Mouse (Mus musculus) mature B cell (primary cell): Measurements from ENCODE around the gene Atp5l.

Source experiments
- in situ Hi-C: fragments of 300-500 bp; cut with MboI; formaldehyde crosslinking; loops from 2 replicates; pipeline ENCODE4 v1.14.3; 2019

Atp5l gene

GRCm38 (mm10) chr9:44892664-44893063 is 27.9 kb downstream of the Atp5l start:
- in situ Hi-C loops, result no loop called here

- in situ Hi-C loops, result no loop called here
Measured at GRCm38 (mm10) chr9:44891210-44891609, 29.3 kb downstream of the Atp5l start.

- in situ Hi-C loops, result no loop called here
Measured at GRCm38 (mm10) chr9:44890122-44890521, 30.4 kb downstream of the Atp5l start.

- in situ Hi-C loops, result no loop called here
Measured at GRCm38 (mm10) chr9:44888114-44888624, 32.4 kb downstream of the Atp5l start.

GRCm38 (mm10) chr9:44882981-44883569 is 37.5 kb downstream of the Atp5l start:
- in situ Hi-C loops, result no loop called here

- in situ Hi-C loops, result no loop called here
Measured at GRCm38 (mm10) chr9:44882436-44882980, 38.0 kb downstream of the Atp5l start.

- in situ Hi-C loops, result no loop called here
Measured at GRCm38 (mm10) chr9:44881941-44882435, 38.6 kb downstream of the Atp5l start.

- in situ Hi-C loops, result no loop called here
Measured at GRCm38 (mm10) chr9:44881221-44881871, 39.2 kb downstream of the Atp5l start, which contains the start of gene Kmt2a. Gene Kmt2a (minus strand): TSS chr9:44881296.

- in situ Hi-C loops, result no loop called here
Measured at GRCm38 (mm10) chr9:44880309-44881081, 40.0 kb downstream of the Atp5l start.

- in situ Hi-C loops, result no loop called here
Measured at GRCm38 (mm10) chr9:44879694-44880271, 40.8 kb downstream of the Atp5l start.

- in situ Hi-C loops, result no loop called here
Measured at GRCm38 (mm10) chr9:44878776-44879500, 41.6 kb downstream of the Atp5l start.

- in situ Hi-C loops, result no loop called here
Measured at GRCm38 (mm10) chr9:44877686-44878085, 42.9 kb downstream of the Atp5l start.

GRCm38 (mm10) chr9:44875476-44875875 is 45.1 kb downstream of the Atp5l start:
- in situ Hi-C loops, result no loop called here

GRCm38 (mm10) chr9:44874198-44874597 is 46.3 kb downstream of the Atp5l start:
- in situ Hi-C loops, result no loop called here

GRCm38 (mm10) chr9:44873665-44874064 is 46.9 kb downstream of the Atp5l start:
- in situ Hi-C loops, result no loop called here

- in situ Hi-C loops, result no loop called here
Measured at GRCm38 (mm10) chr9:44868336-44869094, 52.0 kb downstream of the Atp5l start.

- in situ Hi-C loops, result no loop called here
Measured at GRCm38 (mm10) chr9:44867664-44868063, 52.9 kb downstream of the Atp5l start.

- in situ Hi-C loops, result no loop called here
Measured at GRCm38 (mm10) chr9:44866501-44867240, 53.9 kb downstream of the Atp5l start.
